Mouse (Mus musculus): ENCODE data around the gene Gsx1. TPM values are rescaled to one million over a fixed set of nuclear protein-coding genes. Genes with fewer than 3 reads are reported as not detected.

Gsx1 gene
- polyA plus RNA-seq, 1 experiment from 2014 or later, result not detected

GRCm38 (mm10) chr5:147227354-147228112 lies 39.0 kb downstream of the Gsx1 start:
- peaks cover 54% of the 10 kb centered on the region for H3K27me3 ChIP-seq
- H3K4me2 ChIP-seq, result peak overlapping the region; percentile 36
- H3K9me3 ChIP-seq (replicated peaks), result no peaks in the 10 kb centered on the region
- no peak overlapping the region for H3K4me3 ChIP-seq (replicated peaks)
- peak; percentile 62; the same call in 1 of the 2 replicates for ATAC-seq (replicated peaks; ENCODE audit: low FRiP score)
- H3K27ac ChIP-seq, result no peak overlapping the region
- no peaks in the 10 kb centered on the region for H3K36me3 ChIP-seq
- no peak overlapping the region for H3K9ac ChIP-seq
- 14% methylated on average over 25 of the region's 25 CpGs for WGBS
- 0 out of 2 replicates have a peak, but pooled peaks cover 4% of the 10 kb centered on the region for H3K4me1 ChIP-seq

- no peaks in the 10 kb centered on the region for H3K36me3 ChIP-seq
- peaks cover 9% of the 10 kb centered on the region; the same call in 1 of the 2 replicates for H3K27me3 ChIP-seq
- H3K9me3 ChIP-seq (replicated peaks), result no peaks in the 10 kb centered on the region
- no peaks in the 10 kb centered on the region for H3K4me1 ChIP-seq
- H3K27ac ChIP-seq, result no peak overlapping the region
- H3K4me3 ChIP-seq (replicated peaks), result no peak overlapping the region
- H3K4me2 ChIP-seq, result no peak overlapping the region
- no peak for ATAC-seq (replicated peaks; ENCODE audit: low FRiP score)
- no peak overlapping the region for H3K9ac ChIP-seq
- 56% methylated on average over 21 of the region's 21 CpGs for WGBS
These were observed 47.2 kb downstream of the Gsx1 start for GRCm38 (mm10) chr5:147235406-147236309.

Other genes with a start within 250 kb of the Gsx1 start
- 120 and 125 TPM in 2 replicates for gene Gtf3a, start 240.0 kb upstream of the Gsx1 start, polyA plus RNA-seq (2015; fragmentation: Nextera tagmentation; extraction: Ambion mirVana)
- 24.8 and 25.0 TPM in 2 replicates for gene Mtif3, start 224.9 kb upstream of the Gsx1 start, polyA plus RNA-seq (2015; fragmentation: Nextera tagmentation; extraction: Ambion mirVana)
- 14.6 and 15.4 TPM in 2 replicates for gene Lnx2, start 112.1 kb upstream of the Gsx1 start, polyA plus RNA-seq (2015; fragmentation: Nextera tagmentation; extraction: Ambion mirVana)
- 139 and 154 TPM in 2 replicates for gene Polr1d, start 111.6 kb upstream of the Gsx1 start, polyA plus RNA-seq (2015; fragmentation: Nextera tagmentation; extraction: Ambion mirVana)
- gene Pdx1, start 81.3 kb downstream of the Gsx1 start, polyA plus RNA-seq (2015; fragmentation: Nextera tagmentation; extraction: Ambion mirVana), result not detected in 2 replicates
- 0.26 TPM in 1 of 2 replicates, not detected in the other for gene Cdx2, start 118.6 kb downstream of the Gsx1 start, polyA plus RNA-seq (2015; fragmentation: Nextera tagmentation; extraction: Ambion mirVana)
- not detected in 2 replicates for gene Urad, start 133.7 kb downstream of the Gsx1 start, polyA plus RNA-seq (2015; fragmentation: Nextera tagmentation; extraction: Ambion mirVana)
- gene Flt3, start 211.8 kb downstream of the Gsx1 start, polyA plus RNA-seq (2015; fragmentation: Nextera tagmentation; extraction: Ambion mirVana), result 0.05 and 0.18 TPM in 2 replicates
- gene Pan3, start 241.5 kb downstream of the Gsx1 start, polyA plus RNA-seq (2015; fragmentation: Nextera tagmentation; extraction: Ambion mirVana), result 73.7 and 77.6 TPM in 2 replicates

Data from kidney, embryonic 15.5 days (tissue).